Mouse (Mus musculus): ENCODE measurements at regions not wholly inside any gene's neighbourhood (a gene's known extent, or its start where the extent isn't known, plus 50 kb on each side); places are given as distances from the start of the nearest gene placed in this dataset.

- TF ChIP-seq USF1 (IDR thresholded peaks at IDR 0.05; ENCODE audit: low read depth, low read length): no peak
- no peak; the same call in 1 of the 2 replicates for TF ChIP-seq POLR2A (IDR thresholded peaks at IDR 0.05; ENCODE audit: low read depth, low read length)
- no peak for TF ChIP-seq CTCF (conservative IDR thresholded peaks at IDR 0.05 in 1 of 2, IDR thresholded peaks at IDR 0.05 in 1 of 2; ENCODE audit: low read depth in 2 of 2, low read length in 2 of 2)
- TF ChIP-seq SMC3 (IDR thresholded peaks at IDR 0.05; ENCODE audit: low read depth, low read length): no peak
- no peak for TF ChIP-seq ZMIZ1 (IDR thresholded peaks at IDR 0.05; ENCODE audit: low read depth, low read length)
- no peak for TF ChIP-seq ZNF384 (IDR thresholded peaks at IDR 0.05; ENCODE audit: low read depth, low read length)
- no peak for TF ChIP-seq MEF2A (IDR thresholded peaks at IDR 0.05; ENCODE audit: borderline replicate concordance, low read depth, low read length)
- TF ChIP-seq JUN (IDR thresholded peaks at IDR 0.05; ENCODE audit: insufficient read depth, low read depth, low read length): no peak
- TF ChIP-seq EP300 (IDR thresholded peaks at IDR 0.05; ENCODE audit: low read length): peak; percentile 39; the same call in 1 of the 2 replicates
- 0 out of 2 replicates have a peak, but pooled peaks have one; percentile 23 for TF ChIP-seq HCFC1 (IDR thresholded peaks at IDR 0.05; ENCODE audit: low read depth, low read length)
- TF ChIP-seq MAX (IDR thresholded peaks at IDR 0.05; ENCODE audit: low read length): no peak
Observed at GRCm38 (mm10) chr15:62195440-62195839, 1272.6 kb upstream of the A1bg start.
